ENCODE assay signal across 8 mouse cellular contexts in the genomic region with DNA sequence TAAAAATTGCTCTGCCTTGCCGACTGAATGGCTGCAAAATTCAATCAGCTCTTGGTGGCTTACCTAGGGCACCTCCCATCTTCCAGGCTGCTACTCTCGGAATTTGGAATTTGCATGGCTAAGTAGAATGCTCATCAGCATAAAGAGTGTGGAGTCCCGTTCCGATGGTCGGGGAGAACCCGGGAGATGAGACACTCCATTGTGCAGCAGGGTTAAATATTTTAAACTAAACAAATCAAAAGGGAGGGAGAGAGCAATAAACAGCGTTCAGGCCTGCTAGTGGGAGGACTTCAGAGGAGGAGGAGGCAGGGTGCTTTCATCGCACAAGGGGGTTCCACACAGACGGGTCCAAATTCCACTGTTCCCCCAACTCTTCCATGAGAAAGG.
DNase-seq lines count a peak whose midpoint lies in the region; ATAC-seq and TF ChIP-seq lines count a peak whose summit lies in the region.

No protein-coding gene starts in this region.

- H3K4me2 ChIP-seq in limb, embryonic 15.5 days, result peak overlapping the region; percentile 90
- peak overlapping the region; percentile 82 for H3K4me2 ChIP-seq in stomach, embryonic 16.5 days (ENCODE audit: low read depth, low read length)

- H3K27ac ChIP-seq in limb, embryonic 15.5 days, result no peak overlapping the region
- H3K27ac ChIP-seq in stomach, embryonic 16.5 days (ENCODE audit: low read length), result peak overlapping the region; percentile 80

- no peaks in the 10 kb centered on the region for H3K36me3 ChIP-seq in E14TG2a.4 (ENCODE audit: insufficient read depth, low read length)
- H3K36me3 ChIP-seq in limb, embryonic 15.5 days, result no peaks in the 10 kb centered on the region
- no peaks in the 10 kb centered on the region for H3K36me3 ChIP-seq in stomach, embryonic 16.5 days (ENCODE audit: control insufficient read depth, insufficient read depth, low read length)

- no peak for DNase-seq in cerebellum, adult 9-11 months
- no peak for DNase-seq in right cerebral cortex, adult 18-20 months
- DNase-seq in c-Kit-positive CD71-positive TER-119-positive erythroid progenitor cells, embryonic 14.5 days (ENCODE audit: low spot score), result no peak

- H3K27me3 ChIP-seq in E14TG2a.4 (ENCODE audit: insufficient read depth, low read length), result peaks cover 40% of the 10 kb centered on the region
- H3K27me3 ChIP-seq in limb, embryonic 15.5 days, result no peaks in the 10 kb centered on the region
- no peaks in the 10 kb centered on the region for H3K27me3 ChIP-seq in stomach, embryonic 16.5 days (ENCODE audit: control insufficient read depth, insufficient read depth, low read length)

- H3K4me1 ChIP-seq in E14TG2a.4 (replicated peaks; ENCODE audit: low read depth, low read length), result peaks cover 40% of the 10 kb centered on the region
- H3K4me1 ChIP-seq in limb, embryonic 15.5 days, result peaks cover 23% of the 10 kb centered on the region
- 0 out of 2 replicates have a peak, but pooled peaks cover 13% of the 10 kb centered on the region for H3K4me1 ChIP-seq in stomach, embryonic 16.5 days (ENCODE audit: control insufficient read depth, insufficient read depth, low read length)

- H3K9ac ChIP-seq in limb, embryonic 15.5 days, result no peak overlapping the region
- peak overlapping the region; percentile 66 for H3K9ac ChIP-seq in stomach, embryonic 16.5 days (ENCODE audit: low read length)

- 4% methylated on average over 9 of the region's 9 CpGs for WGBS in limb, embryonic 15.5 days
- 5% methylated on average over 9 of the region's 9 CpGs for WGBS in stomach, embryonic 16.5 days

- no peak for TF ChIP-seq CTCF in E14TG2a.4 (conservative IDR thresholded peaks at IDR 0.05; ENCODE audit: low read length)

- no peaks in the 10 kb centered on the region for H3K9me3 ChIP-seq in E14TG2a.4 (ENCODE audit: low read length)
- no peaks in the 10 kb centered on the region for H3K9me3 ChIP-seq in limb, embryonic 15.5 days
- no peaks in the 10 kb centered on the region for H3K9me3 ChIP-seq in stomach, embryonic 16.5 days (replicated peaks; ENCODE audit: control insufficient read depth, low read length)

- ATAC-seq in cerebellum, adult (ENCODE audit: insufficient number of reproducible peaks, low FRiP score, low TSS enrichment), result 0 out of 2 replicates have a peak, but pooled peaks have one; percentile 31
- 0 out of 2 replicates have a peak, but pooled peaks have one; percentile 1 for ATAC-seq in granulocyte monocyte progenitor cell, adult 5-6 weeks (replicated peaks; ENCODE audit: poor library complexity, severe bottlenecking)
- no peak for ATAC-seq in limb, embryonic 15.5 days (ENCODE audit: insufficient number of reproducible peaks, low FRiP score, low TSS enrichment, low read depth)
- peak; percentile 31; the same call in 1 of the 2 replicates for ATAC-seq in stomach, embryonic 16.5 days (ENCODE audit: insufficient read depth, low FRiP score)

- peak overlapping the region; percentile 64 for H3K4me3 ChIP-seq in E14TG2a.4 (replicated peaks; ENCODE audit: low read length)
- peak overlapping the region; percentile 48 for H3K4me3 ChIP-seq in limb, embryonic 15.5 days
- H3K4me3 ChIP-seq in stomach, embryonic 16.5 days (replicated peaks; ENCODE audit: low read length), result peak overlapping the region; percentile 60
